Mouse (Mus musculus) E14TG2a.4 (cell line): Measurements from ENCODE around the gene Bri3.

Experiments used
- CTCF ChIP-seq: conservative IDR thresholded peaks from 2 replicates; pipeline ENCODE4 v1.5.1; 2014; ENCODE audit warnings: low read length
- NANOG ChIP-seq: IDR thresholded peaks from 2 replicates; pipeline ENCODE4 v1.6.1; 2014; ENCODE audit warnings: borderline replicate concordance, low read length, mixed read lengths
- POU5F1 ChIP-seq: IDR thresholded peaks from 2 replicates; pipeline ENCODE4 v1.6.1; 2014; ENCODE audit warnings: low read length, borderline replicate concordance

- TF ChIP-seq CTCF, result no peak
- TF ChIP-seq POU5F1, result no peak
- TF ChIP-seq NANOG, result no peak
Measured at GRCm38 (mm10) chr5:144410666-144411065, 166.4 kb downstream of the Bri3 start.
